Mouse (Mus musculus): ENCODE results near the gene Klf15.

DNA sequence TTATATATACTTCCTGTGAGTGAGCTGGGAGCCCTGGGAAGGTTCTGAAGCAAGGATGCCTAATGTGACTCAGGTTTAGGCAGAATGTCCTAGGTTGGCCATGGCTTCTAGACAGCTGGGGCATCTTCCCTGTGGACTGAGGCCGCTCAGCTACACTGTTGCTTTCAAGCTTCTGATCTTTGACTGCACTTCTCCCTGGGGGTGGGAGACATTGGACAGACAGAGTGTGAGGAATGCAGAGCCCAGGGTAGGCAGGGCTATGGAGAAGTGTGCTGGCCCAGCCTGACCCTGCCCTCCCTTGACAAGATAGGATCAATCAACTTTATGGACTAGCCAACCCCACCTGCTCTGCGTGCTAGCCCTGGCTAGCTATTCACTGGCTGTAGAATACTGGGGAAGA, 1.2 kb upstream of the Klf15 start:
- TF ChIP-seq CTCF (IDR thresholded peaks at IDR 0.05; ENCODE audit: insufficient read depth, low read depth, low read length) (no peak), POLR2A (IDR thresholded peaks at IDR 0.05; ENCODE audit: insufficient read depth, low read depth, low read length) (no peak)

Data from olfactory bulb, adult 2 months (tissue).